Mouse (Mus musculus) kidney, embryonic 14.5 days (tissue): ENCODE data around the gene Actg1. TPM values are rescaled to one million over a fixed set of nuclear protein-coding genes. Genes with fewer than 3 reads are reported as not detected.

Source experiments
- ATAC-seq: fragments of 200-750 bp; cut with Nextera tagmentation; 2 replicates; pipeline ENCODE4 v1.8.0; 2017; ENCODE audit warnings: moderate number of reproducible peaks, mild to moderate bottlenecking, moderate TSS enrichment, moderate library complexity; ENCODE audit not compliant: low FRiP score, low TSS enrichment
- H3K27ac ChIP-seq: fragments of 300-500 bp; sonication (generic); 2 replicates; pipeline ENCODE4 v1.5.1; 2014; ENCODE audit warnings: low read depth, mild to moderate bottlenecking, low read length, moderate library complexity, mixed read lengths
- H3K27me3 ChIP-seq: fragments of 300-500 bp; sonication (generic); 2 replicates; pipeline ENCODE4 v1.6.1; 2014; ENCODE audit warnings: mild to moderate bottlenecking, low read length; ENCODE audit not compliant: control insufficient read depth, insufficient read depth
- H3K36me3 ChIP-seq: fragments of 300-500 bp; sonication (generic); 2 replicates; pipeline ENCODE4 v1.6.1; 2014; ENCODE audit warnings: low read length, mixed read lengths; ENCODE audit not compliant: control insufficient read depth, insufficient read depth
- H3K4me1 ChIP-seq: fragments of 300-500 bp; sonication (generic); 2 replicates; pipeline ENCODE4 v1.6.1; 2014; ENCODE audit warnings: low read length, mixed read lengths; ENCODE audit not compliant: control insufficient read depth, insufficient read depth
- H3K4me2 ChIP-seq: fragments of 300-500 bp; sonication (generic); replicated peaks from 2 replicates; pipeline ENCODE4 v1.6.1; 2014; ENCODE audit warnings: low read depth, mild to moderate bottlenecking, low read length
- H3K4me3 ChIP-seq: fragments of 300-500 bp; sonication (generic); 2 replicates; pipeline ENCODE4 v1.5.1; 2014; ENCODE audit warnings: mild to moderate bottlenecking, low read length
- H3K9ac ChIP-seq: fragments of 300-500 bp; sonication (generic); 2 replicates; pipeline ENCODE4 v1.6.1; 2014; ENCODE audit warnings: low read depth, mild to moderate bottlenecking, low read length, moderate library complexity
- H3K9me3 ChIP-seq: fragments of 300-500 bp; sonication (generic); 2 replicates; pipeline ENCODE4 v1.6.1; 2016; ENCODE audit warnings: low read length; ENCODE audit not compliant: control insufficient read depth
- WGBS: fragments of 180-500 bp; shearing (Covaris S2); extraction: QIAGEN DNeasy Blood & Tissue Kit; methylation state at CpG from one replicate; pipeline ENCODE4 v1.1.7; 2014; 5-methylcytosine and 5-hydroxymethylcytosine counted together
- polyA plus RNA-seq: library from polyadenylated mRNA; unstranded; fragments of >200 nt; fragmentation: Nextera tagmentation; extraction: Ambion mirVana; gene quantifications from 2 replicates; pipeline ENCODE4 v1.2.1, GENCODE M21; 2014

The Actg1 gene
- polyA plus RNA-seq, 1 experiment from 2014 or later: 2,603 TPM

- 1% methylated on average over 45 of the region's 45 CpGs for WGBS
- Histone ChIP-seq H3K9me3 (no peaks in the 10 kb centered on the region), H3K9ac (peak overlapping the region; percentile 71), H3K27ac (peak overlapping the region; percentile 94), H3K36me3 (no peaks in the 10 kb centered on the region), H3K27me3 (no peaks in the 10 kb centered on the region), H3K4me2 (peak overlapping the region; percentile 65), H3K4me3 (peak overlapping the region; percentile 39), H3K4me1 (peaks cover 43% of the 10 kb centered on the region)
- peak; percentile 90 for ATAC-seq
These were observed 37.5 kb downstream of the Actg1 start for GRCm38 (mm10) chr11:120310813-120311312.

- ATAC-seq: no peak
- no peaks in the 10 kb centered on the region for H3K9me3 ChIP-seq
- 45% methylated on average over 15 of the region's 15 CpGs for WGBS
- no peak overlapping the region for H3K27ac ChIP-seq
- H3K4me1 ChIP-seq: peaks cover 51% of the 10 kb centered on the region
- no peak overlapping the region for H3K4me2 ChIP-seq
- H3K4me3 ChIP-seq: no peak overlapping the region
- H3K9ac ChIP-seq: no peak overlapping the region
- H3K36me3 ChIP-seq: no peaks in the 10 kb centered on the region
- H3K27me3 ChIP-seq: no peaks in the 10 kb centered on the region
These were observed 39.7 kb downstream of the Actg1 start for GRCm38 (mm10) chr11:120308441-120309320.

- Histone ChIP-seq H3K27me3 (no peaks in the 10 kb centered on the region), H3K4me3 (no peak overlapping the region), H3K36me3 (no peaks in the 10 kb centered on the region), H3K4me2 (peak overlapping the region; percentile 21; the same call in 1 of the 2 replicates), H3K9ac (no peak overlapping the region), H3K27ac (peak overlapping the region; percentile 18; the same call in 1 of the 2 replicates), H3K4me1 (peaks cover 51% of the 10 kb centered on the region), H3K9me3 (no peaks in the 10 kb centered on the region)
- 6% methylated on average over 19 of the region's 19 CpGs for WGBS
- ATAC-seq: no peak
These were observed 40.5 kb downstream of the Actg1 start for GRCm38 (mm10) chr11:120307566-120308430.

GRCm38 (mm10) chr11:120307132-120307413 is 41.3 kb downstream of the Actg1 start:
- Histone ChIP-seq H3K4me1 (peaks cover 50% of the 10 kb centered on the region), H3K27ac (peak overlapping the region; percentile 18; the same call in 1 of the 2 replicates)

GRCm38 (mm10) chr11:120306366-120307131 is 41.8 kb downstream of the Actg1 start:
- Histone ChIP-seq H3K27me3 (no peaks in the 10 kb centered on the region), H3K4me3 (no peak overlapping the region), H3K4me1 (peaks cover 44% of the 10 kb centered on the region), H3K36me3 (no peaks in the 10 kb centered on the region), H3K27ac (no peak overlapping the region), H3K9ac (no peak overlapping the region), H3K9me3 (no peaks in the 10 kb centered on the region), H3K4me2 (no peak overlapping the region)
- 42% methylated on average over 12 of the region's 12 CpGs for WGBS
- no peak for ATAC-seq

More at GRCm38 (mm10) chr11:120307132-120307413, 41.3 kb downstream of the Actg1 start:
- Histone ChIP-seq H3K36me3 (no peaks in the 10 kb centered on the region), H3K4me3 (no peak overlapping the region), H3K4me2 (peak overlapping the region; percentile 21; the same call in 1 of the 2 replicates), H3K9ac (no peak overlapping the region), H3K9me3 (no peaks in the 10 kb centered on the region), H3K27me3 (no peaks in the 10 kb centered on the region)
- no peak for ATAC-seq
- WGBS: 5% methylated on average over 5 of the region's 5 CpGs

GRCm38 (mm10) chr11:120305535-120306365 is 42.6 kb downstream of the Actg1 start:
- no peaks in the 10 kb centered on the region for H3K9me3 ChIP-seq
- H3K4me2 ChIP-seq: peak overlapping the region; percentile 64
- H3K27me3 ChIP-seq: no peaks in the 10 kb centered on the region
- 18% methylated on average over 15 of the region's 15 CpGs for WGBS
- no peaks in the 10 kb centered on the region for H3K36me3 ChIP-seq
- peak overlapping the region; percentile 42 for H3K9ac ChIP-seq
- peak overlapping the region; percentile 32; the same call in 1 of the 2 replicates for H3K27ac ChIP-seq
- peak overlapping the region; percentile 27 for H3K4me3 ChIP-seq
- ATAC-seq: no peak
- peaks cover 39% of the 10 kb centered on the region for H3K4me1 ChIP-seq

GRCm38 (mm10) chr11:120304886-120305534 is 43.3 kb downstream of the Actg1 start:
- H3K4me3 ChIP-seq: peak overlapping the region; percentile 27
- peak overlapping the region; percentile 79 for H3K27ac ChIP-seq
- peaks cover 34% of the 10 kb centered on the region for H3K4me1 ChIP-seq
- no peaks in the 10 kb centered on the region for H3K36me3 ChIP-seq
- H3K4me2 ChIP-seq: peak overlapping the region; percentile 64
- peak overlapping the region; percentile 42 for H3K9ac ChIP-seq
- ATAC-seq: peak; percentile 94
- WGBS: under 1% methylated on average over 43 of the region's 53 CpGs
- no peaks in the 10 kb centered on the region for H3K9me3 ChIP-seq
- no peaks in the 10 kb centered on the region for H3K27me3 ChIP-seq
